Mouse (Mus musculus) gastrocnemius, postnatal 36 days (tissue): ENCODE data around the gene Mgmt. TPM values are rescaled to one million over a fixed set of nuclear protein-coding genes. Genes with fewer than 3 reads are reported as not detected.

Experiments used
- DNase-seq, 2 experiments: peaks; one replicate each; pipeline ENCODE4 v3.0.0; 2022
- intact Hi-C: fragments of 180-260 bp; cut with DNase I; formaldehyde crosslinking; loops from one replicate; pipeline ENCODE4 v1.15.1; 2025
- total RNA-seq, 2 experiments: library from RNA; stranded (reverse); gene quantifications; 2 replicates each; pipeline ENCODE4 v1.2.3; 2021

Mgmt gene
- total RNA-seq, 2 experiments from 2014 or later: 2.4 to 2.7 TPM

DNA sequence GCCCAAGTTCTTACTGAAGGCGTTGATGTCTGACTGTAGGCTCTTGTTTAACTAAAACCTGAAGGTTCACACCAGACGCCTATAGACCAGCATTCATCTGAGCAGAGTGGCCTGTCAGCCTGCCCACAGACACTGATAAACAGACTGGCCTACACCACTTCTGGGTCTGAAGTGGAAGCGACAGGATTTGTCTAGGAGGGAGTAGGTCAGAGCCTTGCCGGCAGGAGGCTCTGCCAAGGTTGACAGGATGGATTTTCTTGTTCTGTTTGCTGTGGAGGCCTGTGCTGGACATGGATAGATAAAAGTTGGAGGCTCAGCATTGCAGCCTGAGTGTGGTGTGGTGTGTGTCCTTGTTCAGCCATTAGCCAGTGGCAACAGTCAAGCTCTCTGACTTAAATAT, 3.6 kb downstream of the Mgmt start:
- intact Hi-C loops: no loop called here
- DNase-seq: no peak

- no peak for DNase-seq
- intact Hi-C loops: no loop called here
These were observed 14.3 kb downstream of the Mgmt start for GRCm38 (mm10) chr7:136908616-136909144.

DNA sequence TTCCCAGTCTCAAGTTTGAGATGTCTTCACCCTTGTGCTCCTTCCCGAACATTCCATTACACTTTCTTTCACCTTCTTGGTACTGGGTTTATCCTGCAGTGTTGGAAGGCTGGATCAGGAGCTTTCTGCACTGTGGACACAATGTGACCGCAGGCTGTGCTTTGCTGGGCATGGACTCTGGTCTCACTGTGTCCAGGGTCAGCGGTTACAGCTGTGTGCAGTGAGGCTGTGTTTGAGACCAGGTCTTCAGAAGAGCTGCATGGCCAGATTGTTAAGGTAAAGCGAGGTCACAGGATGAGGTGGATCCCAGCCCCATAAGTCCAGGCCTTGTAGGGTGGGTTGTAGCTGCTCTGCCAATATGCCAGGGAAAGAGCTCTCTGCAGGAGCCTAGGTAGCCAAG, 18.5 kb downstream of the Mgmt start:
- DNase-seq: no peak
- intact Hi-C loops: no loop called here

DNA sequence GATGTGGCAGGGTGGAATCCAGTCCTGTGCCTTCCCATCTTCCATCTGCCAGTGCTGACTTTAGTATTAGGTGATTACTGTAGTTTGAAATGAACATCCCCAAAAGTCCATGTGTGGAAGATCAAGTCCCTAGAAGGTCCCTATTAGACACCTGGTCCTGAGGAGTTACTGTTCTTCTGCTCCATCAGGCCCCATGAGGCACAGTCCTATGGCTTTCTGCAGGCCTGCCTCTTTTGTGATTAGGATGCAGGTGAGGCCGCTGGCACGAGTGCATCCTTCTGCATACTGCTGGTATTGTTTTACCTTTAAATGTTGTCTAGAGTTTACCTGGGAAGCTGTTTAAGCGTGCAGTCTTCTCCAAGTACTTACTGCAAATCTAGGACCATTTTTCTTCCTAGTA, 21.6 kb downstream of the Mgmt start:
- no peak for DNase-seq

DNA sequence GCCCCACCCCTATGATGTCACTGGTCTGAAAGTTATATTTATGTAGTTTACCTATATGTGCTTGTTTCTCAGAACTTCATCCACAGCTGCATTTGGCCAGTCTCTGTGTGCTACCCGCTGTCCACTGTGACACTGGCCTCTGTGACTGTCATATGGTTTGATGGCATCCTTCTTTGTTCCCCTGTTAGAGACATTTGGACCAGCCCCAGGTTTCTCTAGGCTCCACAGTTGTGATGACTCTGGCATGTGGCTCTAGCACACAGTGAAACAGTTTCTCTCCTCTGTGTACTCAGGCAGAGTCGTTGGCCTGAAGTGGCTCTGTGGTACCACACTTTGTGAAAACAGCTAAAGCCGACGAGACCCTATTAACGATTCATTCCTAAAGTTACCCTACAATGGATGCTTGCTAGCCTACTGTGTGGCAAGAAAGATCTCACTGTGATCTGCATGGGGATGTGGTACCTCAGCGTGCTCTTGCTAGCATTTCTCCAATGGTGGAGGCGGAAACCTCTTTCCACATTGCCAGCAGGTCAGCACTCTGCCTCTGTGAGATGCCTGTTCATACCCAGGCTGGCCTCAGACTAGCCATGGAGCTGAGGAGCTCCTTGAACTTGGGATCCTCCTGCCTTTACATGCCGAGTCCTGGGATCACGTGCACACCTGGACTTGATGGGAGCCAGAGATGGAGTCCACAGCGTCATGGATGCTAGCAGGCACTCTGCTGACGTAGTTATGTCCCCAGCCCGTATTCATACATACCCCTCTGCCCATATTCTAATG, 26.8 kb downstream of the Mgmt start:
- no peak for DNase-seq
- intact Hi-C loops: no loop called here

More for the DNA sequence above, 21.6 kb downstream of the Mgmt start:
- intact Hi-C loops: no loop called here

- intact Hi-C loops: no loop called here
- no peak for DNase-seq
These were observed 27.8 kb downstream of the Mgmt start for GRCm38 (mm10) chr7:136922230-136922629.

GRCm38 (mm10) chr7:136924610-136925260, 30.3 kb downstream of the Mgmt start:
- no peak for DNase-seq
- intact Hi-C loops: no loop called here

- intact Hi-C loops: no loop called here
- DNase-seq: no peak
These were observed 31.8 kb downstream of the Mgmt start for GRCm38 (mm10) chr7:136926178-136926577.

DNA sequence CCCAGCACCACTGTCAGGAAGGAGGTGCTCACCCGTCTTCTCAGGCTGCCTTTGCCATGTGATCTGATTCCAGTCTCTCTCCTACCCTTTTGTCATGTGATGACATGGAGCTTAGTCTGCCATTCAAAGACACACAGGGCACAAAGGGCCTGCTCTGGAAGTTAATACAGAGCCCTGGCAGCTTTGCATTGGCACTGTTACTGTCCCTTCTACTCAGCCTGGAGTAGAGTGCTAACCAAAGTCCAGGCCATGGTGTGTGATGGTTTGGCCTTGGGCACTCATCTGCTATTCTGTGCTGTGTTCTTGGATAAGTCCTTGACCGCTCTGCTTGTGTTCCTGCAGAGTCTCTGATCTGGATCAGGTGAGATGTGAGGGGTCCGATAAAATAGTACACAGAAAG, 36.0 kb downstream of the Mgmt start:
- intact Hi-C loops: no loop called here
- DNase-seq: no peak

GRCm38 (mm10) chr7:136933367-136933766, 39.0 kb downstream of the Mgmt start:
- DNase-seq: no peak
- intact Hi-C loops: no loop called here

DNA sequence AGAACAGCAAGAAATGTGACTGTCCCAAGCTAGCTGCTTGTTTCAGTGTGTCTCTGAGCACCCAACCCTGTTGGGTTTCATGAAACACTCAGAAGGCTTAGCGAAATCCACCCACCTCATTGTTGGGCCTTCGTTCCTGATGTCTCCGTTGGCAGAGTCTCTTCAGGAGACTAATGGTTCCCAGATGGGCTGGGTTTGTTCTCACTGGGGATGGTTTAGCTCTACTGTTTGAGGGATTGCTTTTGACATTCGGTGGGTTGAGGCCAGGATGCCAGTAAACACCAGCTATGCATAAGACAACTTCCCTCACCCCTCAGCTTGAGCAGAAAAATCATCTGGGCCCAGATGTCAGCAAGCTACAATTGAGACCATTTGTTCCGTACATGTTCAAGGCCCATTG, 39.9 kb downstream of the Mgmt start:
- intact Hi-C loops: no loop called here
- no peak for DNase-seq

DNA sequence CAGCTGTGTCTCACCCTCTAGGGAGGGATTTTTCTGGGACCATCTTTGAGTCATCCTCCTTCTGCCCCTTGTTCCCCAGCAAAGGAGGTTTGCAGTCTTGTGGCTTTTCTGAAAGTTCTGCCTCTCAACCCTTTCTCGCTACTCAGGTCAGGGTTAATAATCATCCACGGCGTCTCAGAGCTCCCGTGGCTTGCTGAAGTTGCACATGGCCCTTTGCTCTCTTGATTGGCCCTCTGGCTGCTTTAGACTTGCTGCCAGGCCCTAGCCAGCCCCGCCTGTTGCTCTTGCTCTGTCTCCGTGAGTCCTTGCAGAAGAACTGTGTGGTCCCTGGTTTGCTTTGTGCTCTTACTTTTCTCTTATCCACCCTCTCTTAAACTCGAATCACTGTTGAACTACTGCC, 40.4 kb downstream of the Mgmt start:
- intact Hi-C loops: no loop called here
- DNase-seq: no peak

DNA sequence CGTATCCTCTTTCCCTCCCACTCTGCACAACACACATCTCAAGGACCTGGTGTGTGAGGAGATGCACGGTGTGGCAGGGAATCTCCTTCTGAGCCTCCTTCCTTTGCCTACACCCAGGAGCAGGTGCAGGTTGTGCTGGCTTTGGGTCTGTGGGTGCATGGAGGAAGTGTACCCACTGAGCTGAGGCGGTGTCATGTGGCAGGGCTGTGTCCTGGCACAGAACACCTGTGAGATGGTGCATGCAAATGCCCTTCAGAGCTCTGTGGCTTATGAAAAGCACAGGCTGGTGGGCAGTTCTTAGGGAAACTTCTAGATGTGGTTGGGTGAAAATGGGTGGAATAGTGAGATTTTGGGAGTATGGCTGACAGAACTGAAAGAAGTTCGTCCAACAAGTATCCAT, 44.0 kb downstream of the Mgmt start:
- no peak for DNase-seq
- intact Hi-C loops: no loop called here

- DNase-seq: no peak
- intact Hi-C loops: no loop called here
These were observed 48.0 kb downstream of the Mgmt start for GRCm38 (mm10) chr7:136942414-136942813.

GRCm38 (mm10) chr7:136943886-136944285, 49.5 kb downstream of the Mgmt start:
- intact Hi-C loops: no loop called here
- no peak for DNase-seq

- DNase-seq: no peak
- intact Hi-C loops: no loop called here
These were observed 51.3 kb downstream of the Mgmt start for GRCm38 (mm10) chr7:136945697-136946096.

- no peak for DNase-seq
- intact Hi-C loops: no loop called here
These were observed 51.7 kb downstream of the Mgmt start for GRCm38 (mm10) chr7:136946131-136946530.

DNA sequence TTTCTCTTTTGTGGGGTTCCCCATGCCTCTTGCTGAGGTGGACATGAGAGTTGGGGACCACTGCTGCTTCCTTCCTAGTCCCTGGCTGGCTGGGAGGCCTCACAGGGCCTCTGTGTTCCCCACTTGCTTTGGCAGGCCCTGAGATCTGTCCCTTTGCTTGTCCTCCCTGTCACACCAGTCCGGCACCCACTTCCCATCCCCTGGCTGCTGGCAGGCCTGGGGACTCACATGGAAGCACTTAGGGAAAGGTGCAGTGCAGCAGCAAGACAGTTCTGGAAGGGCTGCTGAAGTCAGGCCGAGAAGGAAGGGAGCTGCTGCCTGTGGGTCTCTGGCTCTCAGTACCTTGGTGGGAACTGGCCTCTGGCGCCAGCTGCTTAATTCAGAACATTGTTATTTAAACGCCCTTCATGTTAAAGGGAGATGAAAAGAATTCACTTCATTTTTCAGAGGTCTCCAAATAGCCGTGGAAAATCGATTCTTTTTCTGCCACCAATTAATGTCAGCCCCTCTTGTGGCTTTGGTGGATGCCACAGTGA, 53.9 kb downstream of the Mgmt start:
- intact Hi-C loops: no loop called here
- DNase-seq: no peak

- no peak for DNase-seq
- intact Hi-C loops: no loop called here
These were observed 58.2 kb downstream of the Mgmt start for GRCm38 (mm10) chr7:136952608-136953007.

GRCm38 (mm10) chr7:136953251-136953650, 58.8 kb downstream of the Mgmt start:
- no peak for DNase-seq
- intact Hi-C loops: no loop called here

DNA sequence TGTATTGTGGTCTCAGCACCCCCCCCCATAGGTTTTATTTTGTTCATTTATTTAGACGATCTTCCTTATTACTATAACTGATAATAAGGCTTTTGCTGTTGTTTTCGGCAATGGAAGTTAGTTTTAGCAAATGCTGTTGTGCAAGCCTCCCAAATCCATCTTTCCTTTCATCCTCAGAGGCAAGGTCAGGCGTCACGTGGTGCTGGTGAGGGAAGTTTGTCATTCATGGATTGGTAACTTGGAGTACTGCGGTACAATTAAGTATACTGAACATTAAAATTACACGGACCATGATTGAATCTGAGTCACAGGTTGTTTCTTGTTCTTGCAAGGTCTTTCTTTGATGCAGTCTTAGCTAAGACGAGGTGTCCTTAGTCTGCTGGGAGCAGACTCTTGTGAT, 77.9 kb downstream of the Mgmt start:
- DNase-seq: no peak
- intact Hi-C loops: no loop called here

GRCm38 (mm10) chr7:136975001-136975400, 80.6 kb downstream of the Mgmt start:
- DNase-seq: no peak
- intact Hi-C loops: no loop called here
